Mouse (Mus musculus): ENCODE measurements around the gene Stac3. TPM values are rescaled to one million over a fixed set of nuclear protein-coding genes. Genes with fewer than 3 reads are reported as not detected.
A peak's percentile ranks its signal among the peaks of the same experiment; 100 is the strongest.

Gene Stac3
- polyA plus RNA-seq, 1 experiment from 2014 or later, result 0.32 TPM

- peaks cover 40% of the 10 kb centered on the region for H3K4me1 ChIP-seq (replicated peaks; ENCODE audit: control insufficient read depth, insufficient read depth, low read length)
- H3K27me3 ChIP-seq (replicated peaks; ENCODE audit: control insufficient read depth, insufficient read depth, low read length), result peaks cover 82% of the 10 kb centered on the region
- H3K4me2 ChIP-seq (ENCODE audit: low read length), result peak overlapping the region; percentile 93
- peak overlapping the region; percentile 29; the same call in 1 of the 2 replicates for H3K9ac ChIP-seq (ENCODE audit: low read length)
- under 1% methylated on average over 27 of the region's 27 CpGs for WGBS
- peak overlapping the region; percentile 46 for H3K4me3 ChIP-seq (ENCODE audit: low read depth, low read length)
- DNase-seq (ENCODE audit: low spot score) (peak; percentile 100), ATAC-seq (replicated peaks; ENCODE audit: low FRiP score, low TSS enrichment, low read depth) (peak; percentile 29)
- H3K9me3 ChIP-seq (ENCODE audit: control insufficient read depth, low read length), result no peaks in the 10 kb centered on the region
- H3K27ac ChIP-seq (ENCODE audit: low read depth), result no peak overlapping the region
- H3K36me3 ChIP-seq (ENCODE audit: control insufficient read depth, insufficient read depth, low read length), result peaks cover 8% of the 10 kb centered on the region
These were observed 11.3 kb downstream of the Stac3 start for GRCm38 (mm10) chr10:127512813-127513212.

- Histone ChIP-seq H3K9ac (ENCODE audit: low read length) (no peak overlapping the region), H3K4me2 (ENCODE audit: low read length) (peak overlapping the region; percentile 93), H3K36me3 (ENCODE audit: control insufficient read depth, insufficient read depth, low read length) (peaks cover 16% of the 10 kb centered on the region), H3K27ac (ENCODE audit: low read depth) (no peak overlapping the region), H3K4me3 (ENCODE audit: low read depth, low read length) (peak overlapping the region; percentile 23; the same call in 1 of the 2 replicates), H3K9me3 (ENCODE audit: control insufficient read depth, low read length) (no peaks in the 10 kb centered on the region), H3K27me3 (replicated peaks; ENCODE audit: control insufficient read depth, insufficient read depth, low read length) (peaks cover 75% of the 10 kb centered on the region), H3K4me1 (replicated peaks; ENCODE audit: control insufficient read depth, insufficient read depth, low read length) (peaks cover 40% of the 10 kb centered on the region)
- DNase-seq (ENCODE audit: low spot score), result no peak
- ATAC-seq (replicated peaks; ENCODE audit: low FRiP score, low TSS enrichment, low read depth), result no peak
- WGBS, result 3% methylated on average over 16 of the region's 16 CpGs
These were observed 12.1 kb downstream of the Stac3 start for GRCm38 (mm10) chr10:127513501-127514091.

GRCm38 (mm10) chr10:127514111-127514698, 12.7 kb downstream of the Stac3 start:
- DNase-seq (ENCODE audit: low spot score) (no peak), ATAC-seq (replicated peaks; ENCODE audit: low FRiP score, low TSS enrichment, low read depth) (no peak)
- WGBS, result 18% methylated on average over 13 of the region's 13 CpGs
- peaks cover 37% of the 10 kb centered on the region for H3K4me1 ChIP-seq (replicated peaks; ENCODE audit: control insufficient read depth, insufficient read depth, low read length)
- peaks cover 17% of the 10 kb centered on the region for H3K36me3 ChIP-seq (ENCODE audit: control insufficient read depth, insufficient read depth, low read length)
- peaks cover 69% of the 10 kb centered on the region for H3K27me3 ChIP-seq (replicated peaks; ENCODE audit: control insufficient read depth, insufficient read depth, low read length)
- peak overlapping the region; percentile 93; the same call in 1 of the 2 replicates for H3K4me2 ChIP-seq (ENCODE audit: low read length)
- H3K9ac ChIP-seq (ENCODE audit: low read length), result no peak overlapping the region
- no peaks in the 10 kb centered on the region for H3K9me3 ChIP-seq (ENCODE audit: control insufficient read depth, low read length)
- no peak overlapping the region for H3K27ac ChIP-seq (ENCODE audit: low read depth)
- no peak overlapping the region for H3K4me3 ChIP-seq (ENCODE audit: low read depth, low read length)

- Histone ChIP-seq H3K4me3 (ENCODE audit: low read depth, low read length) (no peak within 1 kb of the TSS), H3K9ac (ENCODE audit: low read length) (no peak within 1 kb of the TSS), H3K4me2 (ENCODE audit: low read length) (peak within 1 kb of the TSS; percentile 93), H3K27me3 (replicated peaks; ENCODE audit: control insufficient read depth, insufficient read depth, low read length) (peaks cover 63% of the 10 kb centered on the region), H3K36me3 (ENCODE audit: control insufficient read depth, insufficient read depth, low read length) (peaks cover 22% of the 10 kb centered on the region), H3K27ac (ENCODE audit: low read depth) (no peak within 1 kb of the TSS), H3K9me3 (ENCODE audit: control insufficient read depth, low read length) (no peaks in the 10 kb centered on the region), H3K4me1 (replicated peaks; ENCODE audit: control insufficient read depth, insufficient read depth, low read length) (peaks cover 33% of the 10 kb centered on the region)
- WGBS, result 22% methylated on average over 6 of the region's 6 CpGs
- no peak for ATAC-seq (replicated peaks; ENCODE audit: low FRiP score, low TSS enrichment, low read depth)
- DNase-seq (ENCODE audit: low spot score), result no peak
These were observed 13.3 kb downstream of the Stac3 start, which contains the start of gene Ndufa4l2 for GRCm38 (mm10) chr10:127514764-127515163. Gene Ndufa4l2 (plus strand): TSS chr10:127514967.

- H3K9me3 ChIP-seq (ENCODE audit: control insufficient read depth, low read length), result no peaks in the 10 kb centered on the region
- no peak overlapping the region for H3K4me3 ChIP-seq (ENCODE audit: low read depth, low read length)
- H3K27ac ChIP-seq (ENCODE audit: low read depth), result no peak overlapping the region
- ATAC-seq (replicated peaks; ENCODE audit: low FRiP score, low TSS enrichment, low read depth) (no peak), DNase-seq (ENCODE audit: low spot score) (no peak)
- H3K27me3 ChIP-seq (replicated peaks; ENCODE audit: control insufficient read depth, insufficient read depth, low read length), result peaks cover 57% of the 10 kb centered on the region
- no peak overlapping the region; the same call in 1 of the 2 replicates for H3K4me2 ChIP-seq (ENCODE audit: low read length)
- no peak overlapping the region for H3K9ac ChIP-seq (ENCODE audit: low read length)
- H3K36me3 ChIP-seq (ENCODE audit: control insufficient read depth, insufficient read depth, low read length), result peaks cover 27% of the 10 kb centered on the region
- peaks cover 33% of the 10 kb centered on the region for H3K4me1 ChIP-seq (replicated peaks; ENCODE audit: control insufficient read depth, insufficient read depth, low read length)
- WGBS, result 35% methylated on average over 9 of the region's 9 CpGs
These were observed 13.9 kb downstream of the Stac3 start for GRCm38 (mm10) chr10:127515271-127515982.

GRCm38 (mm10) chr10:127515983-127516459, 14.5 kb downstream of the Stac3 start:
- 23% methylated on average over 8 of the region's 8 CpGs for WGBS
- DNase-seq (ENCODE audit: low spot score) (no peak), ATAC-seq (replicated peaks; ENCODE audit: low FRiP score, low TSS enrichment, low read depth) (no peak)
- Histone ChIP-seq H3K4me2 (ENCODE audit: low read length) (peak overlapping the region; percentile 33), H3K27ac (ENCODE audit: low read depth) (no peak overlapping the region; the same call in 1 of the 2 replicates), H3K9me3 (ENCODE audit: control insufficient read depth, low read length) (no peaks in the 10 kb centered on the region), H3K9ac (ENCODE audit: low read length) (peak overlapping the region; percentile 8; the same call in 1 of the 2 replicates), H3K4me3 (ENCODE audit: low read depth, low read length) (no peak overlapping the region), H3K36me3 (ENCODE audit: control insufficient read depth, insufficient read depth, low read length) (peaks cover 27% of the 10 kb centered on the region), H3K4me1 (replicated peaks; ENCODE audit: control insufficient read depth, insufficient read depth, low read length) (peaks cover 35% of the 10 kb centered on the region), H3K27me3 (replicated peaks; ENCODE audit: control insufficient read depth, insufficient read depth, low read length) (peaks cover 51% of the 10 kb centered on the region)

DNA sequence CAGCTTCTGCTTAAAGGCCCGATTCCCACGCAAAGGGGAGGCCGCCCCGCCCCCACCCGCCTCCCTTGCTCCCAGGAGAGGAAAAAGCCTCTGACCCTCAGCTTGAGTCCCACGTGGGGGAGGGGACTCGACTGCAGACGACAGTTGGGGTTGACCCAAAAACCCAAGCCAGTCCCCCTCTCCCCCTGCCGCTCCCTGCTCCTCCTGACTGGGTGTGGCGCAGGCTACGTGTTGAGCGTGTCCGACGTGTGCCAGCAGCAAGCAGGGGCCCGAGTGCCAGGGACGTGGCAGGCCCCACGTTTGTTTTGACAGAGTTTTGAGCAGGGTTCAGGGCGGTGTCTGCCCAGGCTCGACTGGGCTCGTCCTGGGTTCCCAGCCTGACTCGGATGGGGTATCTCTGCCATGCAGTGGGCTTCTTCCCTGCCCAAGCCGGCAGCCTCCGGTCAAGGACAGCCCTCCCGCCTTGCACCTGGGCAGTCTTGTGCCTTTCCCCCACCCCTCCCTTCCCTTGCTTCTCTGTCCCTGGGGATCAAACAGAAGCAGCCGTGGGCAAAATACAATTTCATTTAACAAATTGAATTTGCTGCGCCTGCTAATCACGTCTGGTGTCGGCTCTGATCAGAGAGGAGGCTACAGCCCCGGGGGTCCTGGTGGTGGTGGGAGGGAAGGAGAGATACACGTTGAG, 15.2 kb downstream of the Stac3 start:
- H3K27me3 ChIP-seq (replicated peaks; ENCODE audit: control insufficient read depth, insufficient read depth, low read length), result peaks cover 45% of the 10 kb centered on the region
- WGBS, result 12% methylated on average over 30 of the region's 30 CpGs
- H3K4me2 ChIP-seq (ENCODE audit: low read length), result peak overlapping the region; percentile 33
- no peak overlapping the region; the same call in 1 of the 2 replicates for H3K27ac ChIP-seq (ENCODE audit: low read depth)
- peaks cover 27% of the 10 kb centered on the region for H3K36me3 ChIP-seq (ENCODE audit: control insufficient read depth, insufficient read depth, low read length)
- H3K4me1 ChIP-seq (replicated peaks; ENCODE audit: control insufficient read depth, insufficient read depth, low read length), result peaks cover 42% of the 10 kb centered on the region
- DNase-seq (ENCODE audit: low spot score) (peak; percentile 84), ATAC-seq (replicated peaks; ENCODE audit: low FRiP score, low TSS enrichment, low read depth) (0 out of 2 replicates have a peak, but pooled peaks have one; percentile 12)
- no peaks in the 10 kb centered on the region for H3K9me3 ChIP-seq (ENCODE audit: control insufficient read depth, low read length)
- H3K4me3 ChIP-seq (ENCODE audit: low read depth, low read length), result 0 out of 2 replicates have a peak overlapping the region, but pooled peaks have one; percentile 8
- H3K9ac ChIP-seq (ENCODE audit: low read length), result peak overlapping the region; percentile 15; the same call in 1 of the 2 replicates

DNA sequence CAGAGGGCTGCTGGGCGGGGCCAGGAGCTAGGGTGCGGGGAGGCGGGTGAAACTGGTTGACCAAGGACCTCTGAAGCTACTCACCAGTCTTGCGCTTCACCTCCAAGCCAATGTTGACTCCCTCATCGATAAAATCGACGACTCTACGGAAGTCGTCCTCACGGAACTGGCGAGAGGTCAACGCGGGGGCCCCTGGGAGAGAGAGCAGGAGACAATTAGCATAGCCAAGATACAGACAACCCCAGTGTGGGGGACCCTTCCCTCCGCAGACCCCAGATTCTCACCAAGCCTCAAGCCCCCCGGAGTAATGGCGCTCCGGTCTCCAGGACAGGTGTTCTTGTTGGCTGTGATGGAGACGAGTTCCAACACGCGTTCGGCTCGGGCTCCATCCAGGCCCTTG, 16.5 kb downstream of the Stac3 start:
- Histone ChIP-seq H3K27me3 (replicated peaks; ENCODE audit: control insufficient read depth, insufficient read depth, low read length) (peaks cover 34% of the 10 kb centered on the region), H3K9ac (ENCODE audit: low read length) (no peak overlapping the region), H3K36me3 (ENCODE audit: control insufficient read depth, insufficient read depth, low read length) (peaks cover 27% of the 10 kb centered on the region), H3K4me2 (ENCODE audit: low read length) (no peak overlapping the region), H3K27ac (ENCODE audit: low read depth) (no peak overlapping the region), H3K9me3 (ENCODE audit: control insufficient read depth, low read length) (no peaks in the 10 kb centered on the region), H3K4me1 (replicated peaks; ENCODE audit: control insufficient read depth, insufficient read depth, low read length) (peaks cover 43% of the 10 kb centered on the region), H3K4me3 (ENCODE audit: low read depth, low read length) (no peak overlapping the region)
- ATAC-seq (replicated peaks; ENCODE audit: low FRiP score, low TSS enrichment, low read depth), result no peak
- no peak for DNase-seq (ENCODE audit: low spot score)
- 92% methylated on average over 22 of the region's 22 CpGs for WGBS

Data from intestine, embryonic 14.5 days (tissue).